Mouse (Mus musculus): ENCODE measurements at regions not wholly inside any gene's neighbourhood (a gene's known extent, or its start where the extent isn't known, plus 50 kb on each side); places are given as distances from the start of the nearest gene placed in this dataset.

DNA sequence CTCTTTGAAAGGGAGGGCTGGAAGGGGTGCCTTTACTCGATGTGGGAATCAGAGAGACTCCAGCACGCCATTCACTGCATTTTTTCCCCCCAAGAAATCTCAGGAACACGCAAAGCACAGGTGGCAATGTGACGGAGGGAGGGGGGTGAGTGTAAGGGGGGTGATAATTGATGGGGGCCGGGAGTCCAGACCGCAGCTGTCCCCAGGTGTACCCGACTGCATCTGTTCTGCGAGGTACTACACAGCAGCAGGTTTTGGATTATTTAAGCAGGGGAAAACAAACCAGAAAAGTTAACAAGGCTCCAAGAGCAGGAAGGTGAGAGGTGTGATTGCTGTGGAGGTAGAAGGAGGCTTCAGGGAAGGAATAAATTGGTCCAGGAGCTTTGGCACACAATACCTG lies 153.8 kb upstream of the Satb1 start:
- DNase-seq, result no peak

DNA sequence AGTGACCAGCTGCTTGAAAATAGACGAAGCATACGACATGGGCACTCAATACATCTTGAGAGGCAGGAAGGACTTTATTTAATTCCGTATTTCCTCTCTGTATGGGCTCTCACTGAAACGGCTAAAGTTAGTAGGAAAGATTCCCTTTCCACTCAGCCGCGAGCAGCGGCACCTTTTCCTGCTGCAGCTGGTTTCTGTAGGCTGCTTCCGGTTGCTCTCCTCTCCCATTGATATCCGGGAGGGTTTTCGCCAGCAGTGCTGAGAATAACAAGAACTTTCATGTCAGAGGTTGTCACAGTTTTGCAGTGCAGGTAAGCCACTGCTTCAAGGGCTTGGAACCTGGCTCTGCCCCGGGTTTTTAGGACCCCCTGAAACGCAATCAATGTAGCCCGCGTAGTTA lies 153.1 kb upstream of the Satb1 start:
- DNase-seq, result no peak

- peak; percentile 14 for DNase-seq
Observed at GRCm38 (mm10) chr17:51979126-51979525, 146.0 kb upstream of the Satb1 start.

GRCm38 (mm10) chr17:51971444-51971843 lies 138.4 kb upstream of the Satb1 start:
- DNase-seq, result no peak

GRCm38 (mm10) chr17:51966573-51967284 lies 133.6 kb upstream of the Satb1 start:
- peak; percentile 33 for DNase-seq

- DNase-seq, result peak; percentile 81
Observed at GRCm38 (mm10) chr17:51962529-51963110, 129.5 kb upstream of the Satb1 start.

- peak; percentile 46 for DNase-seq
Observed at GRCm38 (mm10) chr17:51961337-51961736, 128.2 kb upstream of the Satb1 start.

DNA sequence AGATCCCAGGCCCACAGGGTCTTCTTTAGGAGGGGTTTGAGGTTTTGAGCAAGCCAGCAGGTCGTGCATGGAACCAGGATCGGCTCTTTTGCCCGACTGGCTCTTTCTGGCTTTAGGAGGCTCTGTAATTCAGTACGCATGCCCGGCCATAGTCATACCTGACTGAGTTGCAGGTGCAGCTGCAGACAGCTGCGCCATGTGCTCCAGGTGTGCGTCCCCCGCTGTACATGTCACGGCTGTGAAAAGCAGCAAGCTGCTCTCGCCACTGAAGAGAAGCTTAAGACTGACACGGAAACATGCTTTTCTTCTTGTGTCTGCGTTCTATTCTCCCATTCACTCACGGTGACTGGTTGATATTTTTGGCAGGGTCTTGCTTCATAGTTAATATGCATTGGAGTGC lies 123.2 kb upstream of the Satb1 start:
- DNase-seq, result peak; percentile 62

DNA sequence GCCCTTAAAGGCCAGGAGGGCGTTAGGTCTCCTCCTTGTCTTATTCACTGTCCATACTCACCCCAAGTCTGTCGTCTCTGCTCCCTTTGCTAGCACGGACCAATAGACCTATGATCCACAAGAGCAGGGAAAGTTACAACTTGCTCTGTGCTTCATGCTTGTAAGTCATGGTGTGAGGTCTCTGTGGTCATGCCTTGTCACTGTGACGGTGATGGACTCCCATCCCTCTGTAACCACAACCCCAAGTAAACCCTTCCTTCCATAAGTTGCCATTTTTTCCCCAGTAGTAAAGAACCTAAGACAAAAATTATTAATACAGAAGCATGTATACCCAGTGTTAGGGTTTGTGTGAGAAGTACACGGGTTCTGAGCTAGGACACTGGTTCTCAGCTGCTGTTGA lies 104.6 kb upstream of the Satb1 start:
- no peak for DNase-seq

DNA sequence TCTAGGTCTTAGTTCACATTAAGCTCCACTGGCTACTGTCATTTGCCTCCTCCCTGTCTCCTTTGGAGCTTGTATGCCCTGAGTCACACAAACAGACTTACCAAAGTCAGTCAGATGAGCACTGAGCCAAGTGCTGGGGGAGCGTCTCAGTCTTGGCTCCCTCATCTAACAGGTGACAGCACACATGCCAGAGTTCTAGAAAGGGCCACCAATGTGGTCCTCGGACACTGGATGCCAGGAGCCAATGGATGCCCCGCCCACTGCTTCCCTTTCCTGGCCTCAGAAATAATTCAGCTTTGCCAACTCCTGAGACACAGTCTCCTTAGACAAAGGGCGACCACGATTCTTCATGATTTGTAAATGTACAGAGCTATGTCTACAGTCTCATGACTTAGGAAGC lies 103.0 kb upstream of the Satb1 start:
- peak; percentile 86 for DNase-seq

- no peak for DNase-seq
Observed at GRCm38 (mm10) chr17:51926392-51926791, 93.3 kb upstream of the Satb1 start.

DNA sequence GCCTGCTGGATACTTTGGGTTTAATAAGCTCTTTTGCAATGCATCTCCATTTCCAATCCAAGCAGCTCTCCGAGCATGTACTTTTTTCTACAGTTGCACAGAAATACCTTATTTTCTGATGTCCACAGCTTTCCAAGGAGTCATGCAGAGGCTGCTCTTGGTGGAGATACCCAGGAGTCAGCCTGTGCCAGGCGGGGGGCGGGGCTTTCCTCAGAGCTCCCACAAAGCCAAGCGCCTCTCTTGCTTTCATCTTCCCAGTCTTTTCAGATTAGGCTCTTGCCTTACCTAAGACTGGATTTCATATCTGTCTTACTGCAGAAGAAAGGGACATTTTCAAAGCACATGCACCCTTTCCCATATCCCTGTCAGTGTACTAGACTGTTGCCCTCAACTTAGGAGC lies 73.9 kb upstream of the Satb1 start:
- DNase-seq, result no peak

DNA sequence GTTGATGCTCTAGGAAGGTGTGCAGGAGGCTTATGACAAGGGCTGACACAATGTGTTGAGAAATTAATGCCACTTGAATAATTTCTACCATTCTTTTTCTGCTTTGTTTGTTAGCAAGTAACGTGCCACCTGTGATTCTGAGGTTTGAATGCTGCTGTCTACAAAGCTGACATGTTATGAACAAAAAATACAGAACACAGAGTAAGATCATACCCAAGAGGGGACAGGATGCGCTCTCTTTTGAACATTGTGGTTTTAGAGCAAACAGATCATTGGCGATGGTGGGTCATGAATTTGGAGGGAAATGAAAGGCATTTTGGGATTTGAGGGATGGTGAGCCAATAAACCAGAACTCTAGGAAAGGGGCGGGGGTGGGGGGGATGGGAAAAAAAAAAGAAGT lies 73.3 kb upstream of the Satb1 start:
- no peak for DNase-seq

DNA sequence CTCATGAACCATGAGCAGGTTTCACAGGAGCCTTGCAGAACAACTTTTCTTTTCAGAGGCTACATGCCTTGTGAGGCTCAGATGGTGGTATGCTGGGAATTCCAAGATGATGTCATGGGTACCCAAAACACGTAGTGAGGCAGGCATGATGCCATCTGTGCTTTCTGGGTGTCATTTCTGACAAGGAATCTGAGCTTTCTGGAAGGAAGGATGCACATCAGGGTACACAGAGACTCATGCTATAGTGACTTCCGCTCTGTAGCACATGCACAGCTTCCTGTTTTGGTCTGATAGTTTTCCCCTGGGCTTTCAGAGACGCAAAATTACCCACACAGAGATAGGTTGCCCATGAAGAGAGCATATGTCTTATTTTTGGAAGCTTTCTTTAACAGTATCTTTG lies 70.8 kb upstream of the Satb1 start:
- DNase-seq, result no peak

DNA sequence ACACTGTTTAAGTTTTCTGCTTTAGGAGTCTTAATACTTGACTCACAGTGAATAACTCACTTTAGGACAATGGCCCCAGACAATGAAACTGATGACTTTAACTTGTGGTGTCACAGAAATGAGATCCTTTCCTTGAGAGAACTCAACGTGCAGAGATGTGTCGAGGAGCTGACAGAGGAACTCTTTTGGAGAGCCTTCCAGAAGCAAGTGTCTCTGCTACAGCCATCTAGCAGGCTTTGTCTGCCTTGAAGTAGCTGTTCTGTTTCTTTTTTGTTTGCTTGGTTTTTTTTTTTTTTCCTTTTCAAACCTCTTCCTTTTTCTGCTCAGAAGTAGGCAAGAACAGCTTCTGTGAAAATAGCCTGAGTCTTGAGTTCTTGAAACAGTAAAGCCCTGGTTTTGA lies 66.3 kb upstream of the Satb1 start:
- DNase-seq, result no peak

- no peak for DNase-seq
Observed at GRCm38 (mm10) chr17:51896160-51896559, 63.1 kb upstream of the Satb1 start.

GRCm38 (mm10) chr17:51894278-51894677 lies 61.2 kb upstream of the Satb1 start:
- no peak for DNase-seq

- no peak for DNase-seq
Observed at GRCm38 (mm10) chr17:51892856-51893255, 59.8 kb upstream of the Satb1 start.

DNA sequence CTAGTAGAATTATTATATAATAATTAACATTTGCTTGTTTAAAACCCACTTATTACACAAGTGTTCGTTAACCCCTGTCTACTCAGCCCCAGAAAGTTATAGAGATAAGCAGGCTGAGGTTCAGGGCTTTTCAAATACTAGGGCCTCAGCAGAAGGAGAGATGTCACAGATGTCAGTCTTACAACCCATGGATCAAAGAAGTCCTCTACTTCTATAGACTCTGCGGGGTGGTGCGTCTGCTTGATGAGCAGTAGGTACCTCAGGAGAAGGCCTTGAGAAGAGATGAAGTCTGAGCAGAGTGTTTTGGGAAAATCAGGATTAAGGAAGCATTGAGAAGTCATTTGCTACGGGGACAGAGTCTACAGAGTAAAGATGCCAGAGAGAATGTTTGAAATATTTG lies 59.1 kb upstream of the Satb1 start:
- no peak for DNase-seq
